Mouse (Mus musculus): ENCODE data around the gene Gm20671. TPM values are rescaled to one million over a fixed set of nuclear protein-coding genes. Genes with fewer than 3 reads are reported as not detected.

The Gm20671 gene
- polyA plus RNA-seq (2012; fragmentation: generic; extraction: Trizol) = 0.06 TPM
- long read RNA-seq, experiment 1, partial matches to known transcripts = 1 of 1 reads
- long read RNA-seq, experiment 1, other reads (novel, unspliced or antisense) = 0 of 1 reads
- long read RNA-seq, experiment 2, partial matches to known transcripts = 1 of 6 reads
- long read RNA-seq, experiment 2, other reads (novel, unspliced or antisense) = 5 of 6 reads

GRCm38 (mm10) chr5:32827009-32827408 is at the start of gene Gm20671:
TSS of gene Gm20671 (minus strand) at chr5:32827109.
- Histone ChIP-seq H3K79me3 (ENCODE audit: low read depth) (peaks cover 1% of the 10 kb centered on the region), H3K36me3 (ENCODE audit: control insufficient read depth, insufficient read depth) (peaks cover 41% of the 10 kb centered on the region)
- TF ChIP-seq MYOD1 (IDR thresholded peaks at IDR 0.05; ENCODE audit: control insufficient read depth, insufficient read length, low read depth) = no peak
- no peak for TF ChIP-seq MAX (IDR thresholded peaks at IDR 0.05)
- TF ChIP-seq FOSL1 (IDR thresholded peaks at IDR 0.05; ENCODE audit: insufficient read depth, low read length, poor library complexity, severe bottlenecking) = no peak

GRCm38 (mm10) chr5:32872346-32872745 is 45.4 kb upstream of the Gm20671 start:
- H3K4me3 ChIP-seq (ENCODE audit: insufficient read depth, poor library complexity, severe bottlenecking) = no peak overlapping the region
- no peaks in the 10 kb centered on the region for H3K27me3 ChIP-seq (ENCODE audit: control insufficient read depth, insufficient read depth, insufficient read length)
- H3K79me2 ChIP-seq (ENCODE audit: control insufficient read depth, insufficient read depth) = no peaks in the 10 kb centered on the region
- H3K79me3 ChIP-seq (ENCODE audit: low read depth) = no peaks in the 10 kb centered on the region
- no peak for TF ChIP-seq MYOD1 (IDR thresholded peaks at IDR 0.05; ENCODE audit: control insufficient read depth, insufficient read length, low read depth)
- no peak for TF ChIP-seq FOSL1 (IDR thresholded peaks at IDR 0.05; ENCODE audit: insufficient read depth, low read length, poor library complexity, severe bottlenecking)
- TF ChIP-seq MYOG (IDR thresholded peaks at IDR 0.05; ENCODE audit: control insufficient read depth, extremely low read depth, insufficient read length) = no peak
- TF ChIP-seq USF1 (IDR thresholded peaks at IDR 0.05; ENCODE audit: low read depth) = no peak
- no peak for TF ChIP-seq CTCF (IDR thresholded peaks at IDR 0.05; ENCODE audit: control insufficient read depth, insufficient read depth, insufficient read length)
- TF ChIP-seq CEBPB (IDR thresholded peaks at IDR 0.05; ENCODE audit: low read depth) = no peak
- no peak for TF ChIP-seq MAX (IDR thresholded peaks at IDR 0.05)
- no peak overlapping the region for H3ac ChIP-seq (ENCODE audit: control insufficient read depth, insufficient read length, low read depth)
- H3K36me3 ChIP-seq (ENCODE audit: control insufficient read depth, insufficient read depth) = peaks cover 38% of the 10 kb centered on the region

More at GRCm38 (mm10) chr5:32827009-32827408, at the start of gene Gm20671:
- Histone ChIP-seq H3K79me2 (ENCODE audit: control insufficient read depth, insufficient read depth) (no peaks in the 10 kb centered on the region), H3K27me3 (ENCODE audit: control insufficient read depth, insufficient read depth, insufficient read length) (no peaks in the 10 kb centered on the region), H3ac (ENCODE audit: control insufficient read depth, insufficient read length, low read depth) (no peak within 1 kb of the TSS), H3K4me3 (ENCODE audit: insufficient read depth, poor library complexity, severe bottlenecking) (no peak within 1 kb of the TSS)

- Histone ChIP-seq H3K4me3 (ENCODE audit: insufficient read depth, poor library complexity, severe bottlenecking) (no peak overlapping the region), H3K36me3 (ENCODE audit: control insufficient read depth, insufficient read depth) (peaks cover 31% of the 10 kb centered on the region)
Measured at GRCm38 (mm10) chr5:32869389-32870024, 42.6 kb upstream of the Gm20671 start.

GRCm38 (mm10) chr5:32863253-32864228 is 36.6 kb upstream of the Gm20671 start, which contains the start of gene Depdc5:
TSS of gene Depdc5 (plus strand) at chr5:32863701.
- Histone ChIP-seq H3K79me3 (ENCODE audit: low read depth) (no peaks in the 10 kb centered on the region), H3K36me3 (ENCODE audit: control insufficient read depth, insufficient read depth) (peaks cover 10% of the 10 kb centered on the region), H3K79me2 (ENCODE audit: control insufficient read depth, insufficient read depth) (peaks cover 8% of the 10 kb centered on the region), H3ac (ENCODE audit: control insufficient read depth, insufficient read length, low read depth) (peak within 1 kb of the TSS; percentile 62), H3K27me3 (ENCODE audit: control insufficient read depth, insufficient read depth, insufficient read length) (no peaks in the 10 kb centered on the region), H3K4me3 (ENCODE audit: insufficient read depth, poor library complexity, severe bottlenecking) (peak within 1 kb of the TSS; percentile 74)
- TF ChIP-seq CEBPB (IDR thresholded peaks at IDR 0.05; ENCODE audit: low read depth) = peak; percentile 74
- no peak for TF ChIP-seq CTCF (IDR thresholded peaks at IDR 0.05; ENCODE audit: control insufficient read depth, insufficient read depth, insufficient read length)
- no peak for TF ChIP-seq MYOD1 (IDR thresholded peaks at IDR 0.05; ENCODE audit: control insufficient read depth, insufficient read length, low read depth)
- TF ChIP-seq MYOG (IDR thresholded peaks at IDR 0.05; ENCODE audit: control insufficient read depth, extremely low read depth, insufficient read length) = no peak
- TF ChIP-seq MAX (IDR thresholded peaks at IDR 0.05) = no peak

More at GRCm38 (mm10) chr5:32869389-32870024, 42.6 kb upstream of the Gm20671 start:
- no peak overlapping the region for H3ac ChIP-seq (ENCODE audit: control insufficient read depth, insufficient read length, low read depth)
- H3K79me3 ChIP-seq (ENCODE audit: low read depth) = no peaks in the 10 kb centered on the region
- TF ChIP-seq CTCF (IDR thresholded peaks at IDR 0.05; ENCODE audit: control insufficient read depth, insufficient read depth, insufficient read length) (no peak), USF1 (IDR thresholded peaks at IDR 0.05; ENCODE audit: low read depth) (no peak), MYOG (IDR thresholded peaks at IDR 0.05; ENCODE audit: control insufficient read depth, extremely low read depth, insufficient read length) (no peak), MYOD1 (IDR thresholded peaks at IDR 0.05; ENCODE audit: control insufficient read depth, insufficient read length, low read depth) (no peak), CEBPB (IDR thresholded peaks at IDR 0.05; ENCODE audit: low read depth) (no peak), MAX (IDR thresholded peaks at IDR 0.05) (no peak), FOSL1 (IDR thresholded peaks at IDR 0.05; ENCODE audit: insufficient read depth, low read length, poor library complexity, severe bottlenecking) (no peak)
- H3K79me2 ChIP-seq (ENCODE audit: control insufficient read depth, insufficient read depth) = no peaks in the 10 kb centered on the region
- H3K27me3 ChIP-seq (ENCODE audit: control insufficient read depth, insufficient read depth, insufficient read length) = no peaks in the 10 kb centered on the region

- Histone ChIP-seq H3K36me3 (ENCODE audit: control insufficient read depth, insufficient read depth) (peaks cover 6% of the 10 kb centered on the region), H3K79me3 (ENCODE audit: low read depth) (no peaks in the 10 kb centered on the region), H3K27me3 (ENCODE audit: control insufficient read depth, insufficient read depth, insufficient read length) (no peaks in the 10 kb centered on the region), H3ac (ENCODE audit: control insufficient read depth, insufficient read length, low read depth) (no peak overlapping the region), H3K79me2 (ENCODE audit: control insufficient read depth, insufficient read depth) (peaks cover 8% of the 10 kb centered on the region), H3K4me3 (ENCODE audit: insufficient read depth, poor library complexity, severe bottlenecking) (peak overlapping the region; percentile 74)
- TF ChIP-seq FOSL1 (IDR thresholded peaks at IDR 0.05; ENCODE audit: insufficient read depth, low read length, poor library complexity, severe bottlenecking) (no peak), USF1 (IDR thresholded peaks at IDR 0.05; ENCODE audit: low read depth) (no peak), MAX (IDR thresholded peaks at IDR 0.05) (no peak), MYOD1 (IDR thresholded peaks at IDR 0.05; ENCODE audit: control insufficient read depth, insufficient read length, low read depth) (no peak), CEBPB (IDR thresholded peaks at IDR 0.05; ENCODE audit: low read depth) (no peak), MYOG (IDR thresholded peaks at IDR 0.05; ENCODE audit: control insufficient read depth, extremely low read depth, insufficient read length) (no peak), CTCF (IDR thresholded peaks at IDR 0.05; ENCODE audit: control insufficient read depth, insufficient read depth, insufficient read length) (no peak)
Measured at GRCm38 (mm10) chr5:32862469-32863132, 35.7 kb upstream of the Gm20671 start.
